Mouse (Mus musculus) lung, adult 2 months (tissue): Measurements from ENCODE around the gene Ces2b.

Experiments used
- CTCF ChIP-seq: fragments of 200-500 bp; IDR thresholded peaks from 2 replicates; pipeline ENCODE4 v1.5.1; 2011; ENCODE audit warnings: mild to moderate bottlenecking, low read length, control low read depth; ENCODE audit not compliant: insufficient read depth
- POLR2A ChIP-seq: fragments of 200-500 bp; IDR thresholded peaks from 2 replicates; pipeline ENCODE4 v1.6.1; 2011; ENCODE audit warnings: low read depth, mild to moderate bottlenecking, control low read depth, low read length, borderline replicate concordance; ENCODE audit errors: extremely low read depth

DNA sequence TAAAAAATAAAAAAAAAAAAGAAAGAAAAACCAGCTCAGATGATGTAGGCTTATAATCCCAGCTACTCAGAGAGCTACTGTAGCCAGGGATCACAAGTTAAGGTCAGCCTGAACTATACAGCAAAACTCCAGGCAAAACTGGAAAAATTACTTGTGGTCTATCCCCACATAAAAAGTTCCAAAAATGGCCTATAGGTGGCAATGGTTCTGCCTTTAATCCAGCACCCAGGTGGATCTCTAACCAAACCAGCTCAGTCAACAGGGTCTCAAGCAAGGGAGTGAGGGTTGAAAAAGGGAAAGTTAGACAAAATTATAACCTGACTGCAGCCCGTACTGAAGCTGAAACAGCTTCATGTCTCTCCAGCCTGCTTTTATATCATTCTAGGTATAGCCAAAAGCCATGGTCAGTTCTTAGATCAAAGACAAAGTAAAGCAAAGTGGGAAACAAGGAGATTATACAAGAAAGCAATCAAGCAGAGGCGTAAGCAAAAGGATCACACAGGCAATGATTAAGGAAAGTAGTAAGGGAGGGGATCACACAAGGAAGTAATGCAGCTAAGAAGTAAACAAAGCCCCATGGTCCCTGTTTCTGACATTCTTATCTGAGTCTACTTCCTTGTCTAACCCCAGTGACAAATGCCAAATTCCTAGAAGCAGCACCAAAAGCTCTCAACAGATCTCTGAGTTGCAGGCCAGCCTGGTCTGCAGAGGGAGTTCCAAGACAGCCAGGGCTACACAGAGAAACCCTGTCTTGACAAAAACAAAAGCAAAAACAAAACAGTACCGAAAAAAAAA, 41.3 kb upstream of the Ces2b start:
- no peak for TF ChIP-seq CTCF
- TF ChIP-seq POLR2A: no peak
